Mouse (Mus musculus): ENCODE results near the gene Angel2. TPM values are rescaled to one million over a fixed set of nuclear protein-coding genes. Genes with fewer than 3 reads are reported as not detected.

Angel2 gene
- total RNA-seq, 2 experiments from 2014 or later: 47.9 to 50.6 TPM

- peak in 1 of 2 experiments; percentile 41 for DNase-seq (ENCODE audit: low spot score in 2 of 2)
These were observed 53.7 kb downstream of the Angel2 start for GRCm38 (mm10) chr1:190978511-190979073.

DNA sequence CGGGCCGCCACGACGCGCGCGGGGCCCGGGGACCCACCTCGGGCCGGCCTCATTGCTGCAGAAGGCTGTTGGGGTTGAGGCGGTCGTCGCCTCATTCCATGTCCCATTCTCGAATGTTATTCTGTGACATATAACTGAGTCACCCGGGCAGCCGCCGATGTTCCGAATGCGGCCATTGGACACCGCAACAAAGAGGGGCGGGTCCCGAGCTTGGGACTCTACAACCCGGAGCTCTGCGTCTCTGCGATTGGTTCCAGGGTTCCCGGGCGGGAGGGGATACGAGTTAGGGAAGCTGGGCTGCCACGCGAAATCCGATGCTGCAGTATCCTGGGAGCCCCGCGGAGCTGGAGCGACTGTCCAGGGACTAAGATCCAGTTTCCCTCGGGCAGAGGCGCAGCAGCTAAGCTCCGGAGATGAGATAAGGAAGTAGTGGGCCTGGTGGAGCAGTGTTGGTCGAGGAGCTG, 54.2 kb downstream of the Angel2 start, which contains the start of gene Vash2:
Vash2 (minus strand) TSS at position 197 of the 464 bp plus-strand sequence.
- DNase-seq (ENCODE audit: low spot score in 2 of 2): peak; percentile 79 to 83

DNA sequence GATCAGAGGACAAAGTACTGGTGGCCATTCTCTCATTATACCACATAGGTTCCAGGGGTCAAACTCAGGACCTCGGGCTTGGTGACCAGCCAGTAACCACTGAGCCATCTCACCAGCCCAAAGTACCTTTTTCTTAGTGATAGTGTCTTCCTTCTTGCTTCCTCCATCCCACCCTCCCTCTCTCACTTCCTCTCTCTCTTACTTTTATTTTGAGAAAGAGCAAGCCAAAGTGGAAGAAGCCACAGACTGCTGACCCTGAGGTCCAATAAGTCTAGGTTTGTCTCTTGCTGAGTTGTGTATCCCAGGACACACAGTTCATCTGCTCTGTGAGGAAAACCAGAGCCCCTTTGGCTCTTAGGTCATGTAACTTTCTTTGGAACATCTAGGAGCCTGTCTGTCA, 55.6 kb downstream of the Angel2 start:
- no peak for DNase-seq (ENCODE audit: low spot score in 2 of 2)

- no peak for DNase-seq (ENCODE audit: low spot score in 2 of 2)
These were observed 56.5 kb downstream of the Angel2 start for GRCm38 (mm10) chr1:190981412-190981811.

DNA sequence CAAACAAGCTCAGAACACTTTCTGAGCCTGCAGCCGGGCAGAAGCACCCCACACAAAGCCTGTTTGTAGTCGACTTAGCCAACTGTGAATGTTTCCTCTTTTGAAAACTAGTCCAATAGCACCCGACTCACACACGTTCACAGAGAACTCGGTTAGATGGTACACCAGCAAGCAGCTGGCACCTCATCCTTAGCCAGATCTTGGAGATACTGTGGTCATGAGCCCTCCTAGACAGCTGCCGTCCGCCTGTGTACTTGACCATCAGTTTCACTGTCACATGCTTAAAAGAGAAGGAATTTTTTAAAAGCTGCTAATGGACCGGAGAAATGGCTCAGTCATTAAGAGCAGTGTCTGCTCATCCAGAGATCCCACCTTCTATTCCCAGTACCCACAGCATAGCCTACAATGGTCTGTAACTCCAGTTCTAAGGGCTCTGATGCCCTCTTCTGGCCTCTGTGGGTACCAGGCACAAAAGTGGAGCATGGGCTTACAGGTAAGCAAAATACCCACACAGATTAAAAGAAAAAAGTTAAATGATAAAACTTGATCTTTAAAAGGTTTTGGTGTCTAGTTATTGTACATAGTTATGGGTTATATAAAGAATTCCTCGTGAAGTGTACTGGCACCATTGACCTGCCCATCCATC, 64.6 kb downstream of the Angel2 start:
- DNase-seq (ENCODE audit: low spot score in 2 of 2): no peak

DNA sequence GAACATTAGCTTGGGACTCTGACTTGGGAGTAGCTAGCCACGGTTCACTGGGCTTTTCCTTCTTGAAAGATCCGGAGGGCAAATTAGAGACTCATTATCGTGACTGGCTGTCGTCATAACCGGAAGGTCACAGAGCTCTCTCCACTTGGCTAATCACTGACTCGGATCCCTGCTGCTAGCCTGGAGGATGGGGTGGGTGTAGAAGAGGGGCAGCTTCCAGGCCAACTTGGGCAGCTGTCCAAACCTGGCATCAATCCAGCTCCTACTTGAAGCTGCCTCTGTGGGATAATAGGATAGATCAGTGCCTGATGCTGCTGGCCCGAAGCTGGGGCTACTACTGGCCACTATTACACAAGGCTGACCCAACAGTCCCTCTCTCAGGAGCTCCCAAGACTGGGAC, 70.6 kb downstream of the Angel2 start:
- DNase-seq (ENCODE audit: low spot score in 2 of 2): peak; percentile 67 to 75

- no peak for DNase-seq (ENCODE audit: low spot score in 2 of 2)
These were observed 71.5 kb downstream of the Angel2 start for GRCm38 (mm10) chr1:190996346-190996877.

Other genes with a start within 250 kb of the Angel2 start
- gene Rps6kc1, start 13.3 kb upstream of the Angel2 start, total RNA-seq (2021): 10 to 100 TPM; 59.9 to 66.0 TPM
- gene Vash2, start 54.2 kb downstream of the Angel2 start, total RNA-seq (2021): 10 to 100 TPM; 14.9 to 15.2 TPM
- gene Flvcr1, start 101.0 kb downstream of the Angel2 start, total RNA-seq (2021): 10 to 100 TPM; 20.1 to 26.2 TPM
- gene Spata45, start 111.5 kb downstream of the Angel2 start, total RNA-seq (2021): not detected
- 10 to 100 TPM; 27.5 to 35.0 TPM for gene Tatdn3, start 137.8 kb downstream of the Angel2 start, total RNA-seq (2021)
- 1 to 10 TPM; 1.6 to 2.2 TPM for gene Nsl1, start 137.9 kb downstream of the Angel2 start, total RNA-seq (2021)
- 1 to 10 TPM in 1 of 2 experiments, under 1 TPM in 1; 0.74 to 1.4 TPM for gene Batf3, start 172.7 kb downstream of the Angel2 start, total RNA-seq (2021)
- not detected for gene Fam71a, start 239.7 kb downstream of the Angel2 start, total RNA-seq (2021)